In the genomic region with DNA sequence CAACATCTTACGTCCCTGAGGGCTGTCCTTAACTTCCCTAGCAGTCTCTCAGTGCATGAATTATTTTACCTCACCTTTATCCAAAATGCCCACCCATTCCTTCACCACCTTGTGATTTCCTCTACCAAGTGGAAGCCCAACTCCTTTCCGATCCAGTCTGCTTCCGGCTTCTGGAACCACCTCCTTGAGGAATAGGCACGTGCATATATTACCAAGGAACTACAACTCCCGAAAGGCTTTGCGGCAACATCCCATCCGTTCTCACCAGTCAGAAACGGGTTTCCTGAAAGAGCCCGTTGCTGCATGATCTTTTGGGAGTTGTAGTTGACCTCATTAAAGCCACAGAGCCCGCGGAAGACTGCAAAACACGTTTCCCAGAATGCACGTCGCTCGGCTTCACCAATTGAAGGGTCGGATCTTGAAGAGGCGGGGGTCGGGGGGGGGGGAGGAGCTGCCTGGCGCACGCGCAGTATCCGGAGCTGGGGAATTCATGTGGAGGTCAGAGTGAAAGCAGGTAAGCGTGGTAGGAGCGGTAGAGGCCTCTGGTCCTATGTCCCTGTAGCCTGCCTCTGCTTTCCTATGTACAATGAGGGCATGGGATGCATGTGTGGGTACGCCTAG, we compare ENCODE assay signal across 7 mouse cellular contexts. TPM values are rescaled to one million over a fixed set of nuclear protein-coding genes. Genes with fewer than 3 reads are reported as not detected.
DNase-seq lines count a peak whose midpoint lies in the region; ATAC-seq lines count a peak whose summit lies in the region.

A gene (plus strand): TSS at position 429 of the 621 bp plus-strand sequence.

- no peaks in the 10 kb centered on the region for H3K9me3 ChIP-seq in intestine, embryonic 15.5 days
- H3K9me3 ChIP-seq in midbrain, embryonic 10.5 days (replicated peaks) = no peaks in the 10 kb centered on the region; the same call in 1 of the 2 replicates

- H3K27me3 ChIP-seq in intestine, embryonic 15.5 days (replicated peaks) = no peaks in the 10 kb centered on the region
- no peaks in the 10 kb centered on the region for H3K27me3 ChIP-seq in midbrain, embryonic 10.5 days (ENCODE audit: low read depth, poor library complexity, severe bottlenecking)

- H3K4me3 ChIP-seq in intestine, embryonic 15.5 days (replicated peaks) = peak within 1 kb of the TSS; percentile 66
- H3K4me3 ChIP-seq in midbrain, embryonic 10.5 days = peak within 1 kb of the TSS; percentile 86

- intact Hi-C loops in gastrocnemius, postnatal 36 days (cut with DNase I) = no loop called here
- intact Hi-C loops in left cerebral cortex, postnatal 25 days (cut with DNase I) = no loop called here

- peak within 1 kb of the TSS; percentile 61 for H3K9ac ChIP-seq in intestine, embryonic 15.5 days

- H3K4me1 ChIP-seq in intestine, embryonic 15.5 days (replicated peaks) = peaks cover 5% of the 10 kb centered on the region
- peaks cover 15% of the 10 kb centered on the region for H3K4me1 ChIP-seq in midbrain, embryonic 10.5 days

- 1% methylated on average over 25 of the region's 25 CpGs for WGBS in intestine, embryonic 15.5 days
- WGBS in midbrain, embryonic 10.5 days = 2% methylated on average over 25 of the region's 25 CpGs

- DNase-seq in adrenal gland, adult 2 months = peak; percentile 95
- peak; percentile 95 for DNase-seq in embryo, embryonic 11.5 days (ENCODE audit: low read depth, low spot score)
- DNase-seq in gastrocnemius, postnatal 36 days = peak; percentile 77 to 86
- peak; percentile 96 to 99 for DNase-seq in left cerebral cortex, postnatal 25 days (ENCODE audit: low spot score in 2 of 2)
- peak; percentile 96 for DNase-seq in midbrain, embryonic 10.5 days (ENCODE audit: low spot score)
- DNase-seq in right cerebral cortex, postnatal 4 days = peak; percentile 82

- H3K36me3 ChIP-seq in intestine, embryonic 15.5 days = peaks cover 6% of the 10 kb centered on the region; the same call in 1 of the 2 replicates
- peaks cover 38% of the 10 kb centered on the region for H3K36me3 ChIP-seq in midbrain, embryonic 10.5 days

- peak; percentile 97 for ATAC-seq in intestine, embryonic 15.5 days

- peak within 1 kb of the TSS; percentile 78 for H3K4me2 ChIP-seq in intestine, embryonic 15.5 days (replicated peaks)

- peak within 1 kb of the TSS; percentile 54 for H3K27ac ChIP-seq in intestine, embryonic 15.5 days
- peak within 1 kb of the TSS; percentile 82 for H3K27ac ChIP-seq in midbrain, embryonic 10.5 days (replicated peaks)

RNA-seq across cellular contexts. Expression of the gene that starts here (rescaled TPM):
- 100 to 1,000 TPM; 204 to 395 TPM for total RNA-seq in adrenal gland, adult 2 months (2021)
- polyA plus RNA-seq in adrenal gland, adult 2 months (2012; rRNA removed) = 125 and 220 TPM in 2 replicates
- total RNA-seq in gastrocnemius, postnatal 36 days (2021) = 100 to 1,000 TPM; 166 to 175 TPM
- 305 and 328 TPM in 2 replicates for polyA plus RNA-seq in intestine, embryonic 15.5 days (2015; fragmentation: Nextera tagmentation; extraction: Ambion mirVana)
- 10 to 100 TPM; 80.2 to 81.4 TPM for total RNA-seq in left cerebral cortex, postnatal 25 days (2021)
- polyA plus RNA-seq in midbrain, embryonic 10.5 days (2016; fragmentation: Nextera tagmentation; extraction: Ambion mirVana) = 227 and 251 TPM in 2 replicates

Comparison
In these comparisons a context has a peak if more than half of its experiments do, and no peak if none do; other contexts are left out.
1. Peak in every context shown above with its lines: DNase-seq, ATAC-seq, H3K4me3 ChIP-seq and H3K27ac ChIP-seq.